Mouse (Mus musculus): Measurements from ENCODE around the gene Gpr3.

Gpr3 gene

GRCm38 (mm10) chr4:133233285-133233976 lies 21.1 kb upstream of the Gpr3 start:
- no peak for DNase-seq (ENCODE audit: low spot score in 2 of 2)

- DNase-seq (ENCODE audit: low spot score in 2 of 2) = no peak
Measured at GRCm38 (mm10) chr4:133229582-133229981, 17.2 kb upstream of the Gpr3 start.

GRCm38 (mm10) chr4:133227636-133228035 lies 15.3 kb upstream of the Gpr3 start:
- no peak for DNase-seq (ENCODE audit: low spot score in 2 of 2)

- no peak for DNase-seq (ENCODE audit: low spot score in 2 of 2)
Measured at GRCm38 (mm10) chr4:133226073-133226472, 13.7 kb upstream of the Gpr3 start.

GRCm38 (mm10) chr4:133223875-133224274 lies 11.5 kb upstream of the Gpr3 start:
- DNase-seq (ENCODE audit: low spot score in 2 of 2) = no peak

GRCm38 (mm10) chr4:133221701-133222100 lies 9.4 kb upstream of the Gpr3 start:
- DNase-seq (ENCODE audit: low spot score in 2 of 2) = no peak

GRCm38 (mm10) chr4:133220656-133221055 lies 8.3 kb upstream of the Gpr3 start:
- DNase-seq (ENCODE audit: low spot score in 2 of 2) = no peak

- no peak for DNase-seq (ENCODE audit: low spot score in 2 of 2)
Measured at GRCm38 (mm10) chr4:133218745-133219144, 6.4 kb upstream of the Gpr3 start.

GRCm38 (mm10) chr4:133217641-133218040 lies 5.3 kb upstream of the Gpr3 start:
- DNase-seq (ENCODE audit: low spot score in 2 of 2) = peak; percentile 44 to 52

- DNase-seq (ENCODE audit: low spot score in 2 of 2) = no peak
Measured at GRCm38 (mm10) chr4:133213661-133214060, 1.3 kb upstream of the Gpr3 start.

GRCm38 (mm10) chr4:133213268-133213590 lies 893 bp upstream of the Gpr3 start:
- DNase-seq (ENCODE audit: low spot score in 2 of 2) = peak in 1 of 2 experiments; percentile 53

- DNase-seq (ENCODE audit: low spot score in 2 of 2) = peak; percentile 81 to 84
Measured at GRCm38 (mm10) chr4:133212562-133213267, 379 bp upstream of the Gpr3 start.

- DNase-seq (ENCODE audit: low spot score in 2 of 2) = no peak
Measured at GRCm38 (mm10) chr4:133210788-133211390, 1.4 kb downstream of the Gpr3 start.

- no peak for DNase-seq (ENCODE audit: low spot score in 2 of 2)
Measured at GRCm38 (mm10) chr4:133210023-133210787, 2.1 kb downstream of the Gpr3 start.

GRCm38 (mm10) chr4:133209366-133209765 lies 3.0 kb downstream of the Gpr3 start:
- DNase-seq (ENCODE audit: low spot score in 2 of 2) = peak; percentile 55 to 58

GRCm38 (mm10) chr4:133204379-133204778 lies 8.0 kb downstream of the Gpr3 start:
- no peak for DNase-seq (ENCODE audit: low spot score in 2 of 2)

- no peak for DNase-seq (ENCODE audit: low spot score in 2 of 2)
Measured at GRCm38 (mm10) chr4:133203591-133203990, 8.7 kb downstream of the Gpr3 start.

GRCm38 (mm10) chr4:133202254-133202653 lies 10.1 kb downstream of the Gpr3 start:
- DNase-seq (ENCODE audit: low spot score in 2 of 2) = no peak

GRCm38 (mm10) chr4:133201006-133201771 lies 11.1 kb downstream of the Gpr3 start:
- DNase-seq (ENCODE audit: low spot score in 2 of 2) = peak; percentile 21 to 42

GRCm38 (mm10) chr4:133200343-133200742 lies 12.0 kb downstream of the Gpr3 start:
- DNase-seq (ENCODE audit: low spot score in 2 of 2) = peak; percentile 47 to 68

- DNase-seq (ENCODE audit: low spot score in 2 of 2) = no peak
Measured at GRCm38 (mm10) chr4:133199743-133200142, 12.6 kb downstream of the Gpr3 start.
